Mouse (Mus musculus) neural tube, embryonic 11.5 days (tissue): ENCODE results near the gene Ephx3. TPM values are rescaled to one million over a fixed set of nuclear protein-coding genes. Genes with fewer than 3 reads are reported as not detected.
"Not testable (repeated sequence)": the region's sequence is repeated elsewhere in the genome, so short reads cannot be mapped to it uniquely, and the experiment has no call there.

Experiments
- ATAC-seq: fragments of 200-750 bp; cut with Nextera tagmentation; 2 replicates; pipeline ENCODE4 v1.8.0; 2017; ENCODE audit warnings: moderate number of reproducible peaks, mild to moderate bottlenecking, moderate TSS enrichment, moderate library complexity; ENCODE audit not compliant: insufficient read depth, low FRiP score, low TSS enrichment
- DNase-seq: peaks from one replicate; pipeline ENCODE4 v3.0.0-alpha.2; 2015; ENCODE audit warnings: low spot score
- H3K27ac ChIP-seq: fragments of 300-500 bp; sonication (generic); 2 replicates; pipeline ENCODE4 v1.5.1; 2014; ENCODE audit warnings: low read depth, mild to moderate bottlenecking, low read length
- H3K27me3 ChIP-seq: fragments of 300-500 bp; sonication (generic); 2 replicates; pipeline ENCODE4 v1.6.1; 2014; ENCODE audit warnings: mild to moderate bottlenecking, low read length, mixed read lengths; ENCODE audit not compliant: control insufficient read depth, insufficient read depth
- H3K36me3 ChIP-seq: fragments of 300-500 bp; sonication (generic); 2 replicates; pipeline ENCODE4 v1.6.1; 2014; ENCODE audit warnings: mild to moderate bottlenecking, low read length, moderate library complexity, mixed read lengths; ENCODE audit not compliant: control insufficient read depth, insufficient read depth
- H3K4me1 ChIP-seq: fragments of 300-500 bp; sonication (generic); 2 replicates; pipeline ENCODE4 v1.6.1; 2014; ENCODE audit warnings: low read length, mixed read lengths; ENCODE audit not compliant: control insufficient read depth, insufficient read depth
- H3K4me2 ChIP-seq: fragments of 300-500 bp; sonication (generic); 2 replicates; pipeline ENCODE4 v1.6.1; 2014; ENCODE audit warnings: low read depth, mild to moderate bottlenecking, moderate library complexity
- H3K4me3 ChIP-seq: fragments of 300-500 bp; sonication (generic); 2 replicates; pipeline ENCODE4 v1.5.1; 2014; ENCODE audit warnings: low read depth, low read length
- H3K9ac ChIP-seq: fragments of 300-500 bp; sonication (generic); 2 replicates; pipeline ENCODE4 v1.6.1; 2014; ENCODE audit warnings: mild to moderate bottlenecking, low read length
- H3K9me3 ChIP-seq: fragments of 300-500 bp; sonication (generic); 2 replicates; pipeline ENCODE4 v1.6.1; 2016; ENCODE audit warnings: low read length; ENCODE audit not compliant: control insufficient read depth
- WGBS: fragments of 180-500 bp; shearing (Covaris S2); extraction: QIAGEN DNeasy Blood & Tissue Kit; methylation state at CpG from one replicate; pipeline ENCODE4 v1.1.7; 2014; 5-methylcytosine and 5-hydroxymethylcytosine counted together
- polyA plus RNA-seq: library from polyadenylated mRNA; unstranded; fragments of >200 nt; fragmentation: Nextera tagmentation; extraction: Ambion mirVana; gene quantifications from 2 replicates; pipeline ENCODE4 v1.2.1, GENCODE M21; 2014

Gene Ephx3
- polyA plus RNA-seq: not detected in 2 replicates

DNA sequence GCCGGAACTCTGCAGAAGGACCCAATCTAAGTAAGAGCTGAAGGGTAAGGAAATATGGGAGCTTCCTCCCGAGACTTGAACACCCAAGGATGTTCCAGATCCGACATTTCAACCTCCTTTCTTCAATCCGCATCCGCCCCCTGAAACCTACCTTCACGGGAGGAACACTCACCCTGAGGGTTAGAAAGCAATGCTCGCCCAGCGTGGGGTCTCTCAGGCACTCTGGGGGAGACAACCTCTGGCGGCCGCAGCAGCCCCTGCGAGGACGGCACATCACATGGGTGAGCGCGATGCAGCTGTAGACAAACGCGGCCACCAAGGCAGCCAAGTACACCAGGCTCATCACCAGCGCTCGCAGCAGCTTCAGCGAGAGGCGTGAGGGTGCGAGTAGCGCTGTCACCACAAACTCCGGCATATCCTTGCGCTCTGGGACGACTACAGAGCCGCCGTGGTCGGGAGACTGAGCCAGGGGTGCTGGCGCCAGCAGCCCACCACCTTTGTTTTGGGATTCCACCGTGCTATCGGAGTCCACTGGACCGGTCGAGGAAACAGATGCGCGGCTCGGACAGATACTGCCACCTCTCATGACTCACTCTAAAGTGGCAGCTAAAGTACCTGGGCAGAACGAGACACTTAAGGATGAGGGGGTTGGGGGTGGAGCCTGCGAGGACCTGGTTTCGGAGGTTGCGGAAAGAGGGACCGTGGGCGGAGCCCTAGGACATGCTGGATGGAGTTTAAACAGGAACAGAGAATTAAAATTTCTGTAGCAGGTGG lies at the start of gene Ephx3:
Ephx3 (minus strand) TSS at position 687 of the 774 bp plus-strand sequence.
- no peaks in the 10 kb centered on the region for H3K36me3 ChIP-seq
- WGBS: 6% methylated on average over 42 of the region's 42 CpGs
- H3K4me1 ChIP-seq: 0 out of 2 replicates have a peak, but pooled peaks cover 2% of the 10 kb centered on the region
- ATAC-seq (no peak; the same call in 1 of the 2 replicates), DNase-seq (no peak)
- peak within 1 kb of the TSS; percentile 25 for H3K4me3 ChIP-seq
- peak within 1 kb of the TSS; percentile 57 for H3K4me2 ChIP-seq
- no peaks in the 10 kb centered on the region for H3K9me3 ChIP-seq
- H3K27me3 ChIP-seq: peaks cover 11% of the 10 kb centered on the region
- no peak within 1 kb of the TSS for H3K27ac ChIP-seq
- H3K9ac ChIP-seq: peak within 1 kb of the TSS; percentile 26; the same call in 1 of the 2 replicates

DNA sequence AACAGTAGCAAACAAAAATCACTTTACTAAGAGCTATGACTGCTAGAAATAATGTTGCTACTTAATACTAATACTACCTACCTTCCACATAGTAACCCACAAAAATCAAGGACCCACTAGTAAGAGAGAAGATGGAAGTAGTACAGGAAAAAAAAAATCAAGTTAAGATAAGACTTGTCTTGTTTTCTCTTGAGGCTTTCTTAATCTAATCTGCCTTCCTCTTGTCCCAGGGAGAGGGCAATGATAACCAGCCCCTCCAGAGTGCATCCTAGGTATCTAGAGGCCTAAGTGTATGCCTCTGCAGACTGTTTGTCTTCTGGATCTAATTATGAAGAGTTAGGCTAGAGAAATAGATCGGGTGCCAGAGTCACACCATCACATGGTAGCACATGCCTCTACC lies 49.2 kb upstream of the Ephx3 start:
- H3K4me3 ChIP-seq: no peak overlapping the region
- H3K4me1 ChIP-seq: peaks cover 3% of the 10 kb centered on the region; the same call in 1 of the 2 replicates
- DNase-seq (no peak), ATAC-seq (no peak)
- 90% methylated on average over 1 of the region's 1 CpGs for WGBS
- H3K27ac ChIP-seq: no peak overlapping the region
- no peaks in the 10 kb centered on the region for H3K9me3 ChIP-seq
- H3K4me2 ChIP-seq: no peak overlapping the region
- no peak overlapping the region for H3K9ac ChIP-seq
- no peaks in the 10 kb centered on the region for H3K27me3 ChIP-seq
- no peaks in the 10 kb centered on the region for H3K36me3 ChIP-seq

DNA sequence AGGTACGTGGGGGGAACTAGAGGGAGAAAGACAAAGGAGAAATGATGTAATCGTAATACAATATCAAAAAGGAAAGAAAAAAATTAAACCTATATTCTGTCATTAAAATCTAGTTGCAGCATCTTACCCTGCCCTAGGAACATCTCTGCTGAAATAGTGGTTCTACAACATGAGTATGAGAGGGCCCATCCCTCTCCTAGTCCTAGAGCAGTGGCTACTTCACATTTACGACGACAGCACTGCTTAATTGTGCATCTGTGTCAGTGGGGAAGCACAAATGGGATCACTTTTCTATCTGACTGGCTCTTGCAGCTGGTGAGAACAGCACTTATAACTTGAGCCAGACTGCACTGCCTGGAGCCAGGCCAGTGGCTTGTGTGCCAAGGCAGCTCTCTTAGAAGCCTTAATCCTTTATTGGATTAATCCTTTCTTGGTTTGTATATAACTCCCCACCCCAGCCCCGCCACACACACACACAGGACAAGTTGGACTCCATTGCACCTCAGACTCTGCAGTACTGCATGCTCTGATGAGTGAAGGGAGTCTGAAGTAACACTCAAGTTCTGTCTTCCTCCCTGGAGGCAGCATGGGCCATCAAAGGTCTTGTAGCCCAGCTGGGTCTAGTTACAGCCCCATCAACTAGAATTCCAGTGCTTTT lies 46.3 kb upstream of the Ephx3 start:
- no peak overlapping the region for H3K9ac ChIP-seq
- no peaks in the 10 kb centered on the region for H3K27me3 ChIP-seq
- WGBS: 73% methylated on average over 5 of the region's 5 CpGs
- ATAC-seq (no peak), DNase-seq (no peak)
- peaks cover 3% of the 10 kb centered on the region; the same call in 1 of the 2 replicates for H3K4me1 ChIP-seq
- H3K27ac ChIP-seq: 0 out of 2 replicates have a peak overlapping the region, but pooled peaks have one; percentile 4
- H3K36me3 ChIP-seq: no peaks in the 10 kb centered on the region
- no peaks in the 10 kb centered on the region for H3K9me3 ChIP-seq
- no peak overlapping the region for H3K4me2 ChIP-seq
- no peak overlapping the region for H3K4me3 ChIP-seq

DNA sequence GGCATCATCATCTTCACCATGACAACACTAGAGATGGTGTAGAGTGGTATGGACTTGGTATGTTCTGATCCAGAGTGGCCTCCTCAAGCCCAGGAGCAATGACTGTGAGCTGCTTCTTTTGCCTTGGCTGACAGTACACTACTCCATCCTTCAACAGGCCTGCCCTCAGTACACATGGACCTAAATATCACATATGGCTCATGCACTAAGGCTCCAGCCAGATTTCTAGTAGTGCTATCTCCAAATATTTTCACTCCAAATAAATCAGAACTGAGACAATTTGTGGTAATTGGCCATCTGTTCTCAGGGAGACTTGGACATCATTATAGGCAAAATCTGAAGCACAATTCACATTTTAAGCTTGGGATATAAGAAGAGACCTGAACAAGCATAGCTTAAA lies 43.8 kb upstream of the Ephx3 start:
- no peaks in the 10 kb centered on the region for H3K27me3 ChIP-seq
- H3K27ac ChIP-seq: no peak overlapping the region
- H3K4me3 ChIP-seq: no peak overlapping the region
- H3K4me2 ChIP-seq: no peak overlapping the region
- ATAC-seq (no peak), DNase-seq (no peak)
- no peaks in the 10 kb centered on the region for H3K9me3 ChIP-seq
- peaks cover 6% of the 10 kb centered on the region; the same call in 1 of the 2 replicates for H3K36me3 ChIP-seq
- H3K9ac ChIP-seq: no peak overlapping the region
- H3K4me1 ChIP-seq: peaks cover 3% of the 10 kb centered on the region; the same call in 1 of the 2 replicates

DNA sequence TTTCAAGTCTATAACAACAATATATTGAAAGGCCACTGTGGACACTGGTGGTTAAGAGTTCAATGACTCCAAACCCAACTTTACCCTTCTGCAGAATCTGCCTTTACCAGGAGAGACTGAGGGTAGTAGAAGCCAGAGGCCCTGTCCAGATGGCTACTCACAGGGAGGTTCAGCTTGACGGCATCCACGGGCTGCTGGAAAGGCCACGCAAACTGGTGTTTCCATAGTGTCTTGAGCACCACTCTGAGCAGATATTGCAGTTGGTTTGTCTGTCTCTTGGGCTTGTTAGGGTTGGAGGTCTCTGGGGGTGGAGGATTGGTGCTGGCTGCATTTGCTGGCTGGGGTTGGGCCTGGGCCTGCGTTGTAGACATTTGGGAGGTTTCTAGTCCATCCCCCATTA lies 39.9 kb upstream of the Ephx3 start:
- Histone ChIP-seq H3K4me2 (no peak overlapping the region), H3K4me1 (no peaks in the 10 kb centered on the region), H3K4me3 (no peak overlapping the region), H3K9me3 (no peaks in the 10 kb centered on the region), H3K27me3 (no peaks in the 10 kb centered on the region), H3K27ac (no peak overlapping the region), H3K36me3 (peaks cover 6% of the 10 kb centered on the region; the same call in 1 of the 2 replicates), H3K9ac (no peak overlapping the region)
- DNase-seq (no peak), ATAC-seq (no peak)
- 95% methylated on average over 4 of the region's 4 CpGs for WGBS

DNA sequence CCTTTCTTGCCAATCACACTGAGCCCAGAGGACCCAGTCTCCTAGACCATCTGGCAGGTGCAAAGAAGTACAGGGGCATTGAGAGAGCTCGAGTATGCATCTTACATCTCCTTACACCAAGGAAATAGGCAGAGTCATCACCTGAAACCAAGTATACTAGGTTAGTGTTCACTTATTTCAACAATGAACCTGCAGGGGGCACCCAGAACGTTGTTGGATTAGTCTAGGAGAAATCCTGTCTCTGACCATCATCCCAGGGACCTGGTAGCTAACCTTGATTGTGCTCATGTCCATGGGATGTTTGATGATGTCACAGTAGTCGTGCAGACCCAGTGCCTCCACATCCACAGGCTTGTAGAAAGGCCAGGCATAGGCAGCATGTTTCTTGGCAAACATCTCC lies 31.5 kb upstream of the Ephx3 start:
- no peak for ATAC-seq
- Histone ChIP-seq H3K36me3 (peaks cover 12% of the 10 kb centered on the region), H3K4me3 (no peak overlapping the region), H3K9me3 (no peaks in the 10 kb centered on the region), H3K4me2 (no peak overlapping the region), H3K27ac (no peak overlapping the region), H3K9ac (no peak overlapping the region), H3K4me1 (no peaks in the 10 kb centered on the region), H3K27me3 (no peaks in the 10 kb centered on the region)
- no peak for DNase-seq
- 75% methylated on average over 3 of the region's 3 CpGs for WGBS

DNA sequence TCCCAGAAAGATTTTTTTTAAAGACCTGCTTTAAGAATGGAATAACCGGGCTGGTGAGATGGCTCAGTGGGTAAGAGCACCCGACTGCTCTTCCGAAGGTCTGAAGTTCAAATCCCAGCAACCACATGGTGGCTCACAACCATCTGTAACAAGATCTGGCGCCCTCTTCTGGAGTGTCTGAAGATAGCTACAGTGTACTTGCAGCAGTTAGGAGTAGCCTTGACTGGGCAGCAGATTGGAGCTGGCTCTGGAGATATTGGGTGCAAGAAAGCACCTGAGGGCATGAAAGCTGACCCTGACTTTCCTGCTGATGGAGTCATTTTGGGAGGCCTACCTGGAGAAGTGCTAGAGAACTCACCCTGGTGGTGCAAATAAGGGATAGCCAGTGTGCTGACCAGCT lies 26.2 kb upstream of the Ephx3 start:
- not testable (repeated sequence) for H3K9me3 ChIP-seq, ATAC-seq, H3K27ac ChIP-seq, H3K4me1 ChIP-seq, H3K4me3 ChIP-seq, H3K27me3 ChIP-seq, H3K4me2 ChIP-seq, H3K9ac ChIP-seq, DNase-seq
- peaks cover 19% of the 10 kb centered on the region for H3K36me3 ChIP-seq
- 73% methylated on average over 4 of the region's 4 CpGs for WGBS

DNA sequence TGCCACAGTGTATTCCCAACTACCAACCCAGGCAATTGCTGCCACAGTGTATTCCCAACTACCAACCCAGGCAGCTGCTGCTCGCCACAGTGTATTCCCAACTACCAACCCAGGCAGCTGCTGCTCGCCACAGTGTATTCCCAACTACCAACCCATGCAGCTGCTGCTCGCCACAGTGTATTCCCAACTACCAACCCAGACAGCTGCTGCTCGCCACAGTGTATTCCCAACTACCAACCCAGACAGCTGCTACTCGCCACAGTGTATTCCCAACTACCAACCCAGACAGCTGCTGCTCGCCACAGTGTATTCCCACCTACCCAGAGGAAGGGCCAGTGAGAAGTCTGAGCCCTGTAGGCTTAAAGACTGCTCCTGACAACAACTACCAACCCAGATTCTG lies 22.2 kb upstream of the Ephx3 start:
- 89% methylated on average over 6 of the region's 6 CpGs for WGBS
- ATAC-seq, H3K9me3 ChIP-seq, DNase-seq, H3K4me3 ChIP-seq, H3K27ac ChIP-seq, H3K4me1 ChIP-seq, H3K9ac ChIP-seq, H3K4me2 ChIP-seq, H3K27me3 ChIP-seq: not testable (repeated sequence)
- peaks cover 24% of the 10 kb centered on the region for H3K36me3 ChIP-seq
